Mouse (Mus musculus) kidney, embryonic 14.5 days (tissue): Measurements from ENCODE around the gene Plac9a. TPM values are rescaled to one million over a fixed set of nuclear protein-coding genes. Genes with fewer than 3 reads are reported as not detected.
"Not testable (repeated sequence)": the region's sequence is repeated elsewhere in the genome, so short reads cannot be mapped to it uniquely, and the experiment has no call there.

Experiments
- ATAC-seq: fragments of 200-750 bp; cut with Nextera tagmentation; 2 replicates; pipeline ENCODE4 v1.8.0; 2017; ENCODE audit warnings: moderate number of reproducible peaks, mild to moderate bottlenecking, moderate TSS enrichment, moderate library complexity; ENCODE audit not compliant: low FRiP score, low TSS enrichment
- H3K27ac ChIP-seq: fragments of 300-500 bp; sonication (generic); 2 replicates; pipeline ENCODE4 v1.5.1; 2014; ENCODE audit warnings: low read depth, mild to moderate bottlenecking, low read length, moderate library complexity, mixed read lengths
- H3K27me3 ChIP-seq: fragments of 300-500 bp; sonication (generic); 2 replicates; pipeline ENCODE4 v1.6.1; 2014; ENCODE audit warnings: mild to moderate bottlenecking, low read length; ENCODE audit not compliant: control insufficient read depth, insufficient read depth
- H3K36me3 ChIP-seq: fragments of 300-500 bp; sonication (generic); 2 replicates; pipeline ENCODE4 v1.6.1; 2014; ENCODE audit warnings: low read length, mixed read lengths; ENCODE audit not compliant: control insufficient read depth, insufficient read depth
- H3K4me1 ChIP-seq: fragments of 300-500 bp; sonication (generic); 2 replicates; pipeline ENCODE4 v1.6.1; 2014; ENCODE audit warnings: low read length, mixed read lengths; ENCODE audit not compliant: control insufficient read depth, insufficient read depth
- H3K4me2 ChIP-seq: fragments of 300-500 bp; sonication (generic); replicated peaks from 2 replicates; pipeline ENCODE4 v1.6.1; 2014; ENCODE audit warnings: low read depth, mild to moderate bottlenecking, low read length
- H3K4me3 ChIP-seq: fragments of 300-500 bp; sonication (generic); 2 replicates; pipeline ENCODE4 v1.5.1; 2014; ENCODE audit warnings: mild to moderate bottlenecking, low read length
- H3K9ac ChIP-seq: fragments of 300-500 bp; sonication (generic); 2 replicates; pipeline ENCODE4 v1.6.1; 2014; ENCODE audit warnings: low read depth, mild to moderate bottlenecking, low read length, moderate library complexity
- H3K9me3 ChIP-seq: fragments of 300-500 bp; sonication (generic); 2 replicates; pipeline ENCODE4 v1.6.1; 2016; ENCODE audit warnings: low read length; ENCODE audit not compliant: control insufficient read depth
- WGBS: fragments of 180-500 bp; shearing (Covaris S2); extraction: QIAGEN DNeasy Blood & Tissue Kit; methylation state at CpG from one replicate; pipeline ENCODE4 v1.1.7; 2014; 5-methylcytosine and 5-hydroxymethylcytosine counted together
- polyA plus RNA-seq: library from polyadenylated mRNA; unstranded; fragments of >200 nt; fragmentation: Nextera tagmentation; extraction: Ambion mirVana; gene quantifications from 2 replicates; pipeline ENCODE4 v1.2.1, GENCODE M21; 2014

The Plac9a gene
- polyA plus RNA-seq, 1 experiment from 2014 or later, result 0.62 TPM

DNA sequence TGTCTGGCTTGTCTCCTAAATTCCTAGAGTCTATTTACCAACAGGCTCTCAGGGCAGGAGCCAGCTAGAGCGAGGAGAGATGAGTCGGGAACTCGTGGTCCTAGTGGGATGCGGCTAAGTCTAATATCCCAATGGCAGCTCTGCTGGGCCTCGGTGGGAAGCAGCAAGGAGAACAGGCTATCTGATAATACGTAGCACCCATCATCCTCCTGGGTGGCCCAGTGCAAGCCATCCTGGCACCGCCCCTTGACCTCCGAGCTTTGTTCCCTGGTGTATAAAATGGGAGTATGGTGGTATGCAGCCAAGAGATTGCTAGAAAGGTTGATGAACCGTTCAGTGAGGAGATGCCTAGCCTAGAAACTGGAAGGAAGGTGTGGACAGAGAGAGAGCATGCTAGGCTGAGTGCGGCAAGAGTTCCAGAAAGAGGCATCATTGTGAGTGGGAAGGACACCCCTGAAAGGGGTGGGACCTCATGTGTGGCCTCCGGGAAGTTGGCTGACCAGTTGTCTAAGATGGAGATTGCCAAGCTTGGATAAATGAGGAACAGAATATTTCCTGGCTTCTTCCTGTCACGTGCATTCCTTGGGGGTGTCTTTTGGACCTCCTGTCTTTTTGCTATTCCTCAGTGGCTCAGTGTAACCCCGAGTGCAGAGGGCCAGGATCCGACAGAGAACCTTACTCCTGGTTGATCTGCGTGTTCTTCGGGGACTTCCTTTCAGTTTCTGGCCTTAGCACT lies 49.0 kb downstream of the Plac9a start:
- Histone ChIP-seq H3K27ac (no peak overlapping the region), H3K9me3 (no peaks in the 10 kb centered on the region), H3K4me1 (peaks cover 7% of the 10 kb centered on the region; the same call in 1 of the 2 replicates), H3K36me3 (no peaks in the 10 kb centered on the region), H3K4me3 (no peak overlapping the region), H3K4me2 (no peak overlapping the region), H3K9ac (no peak overlapping the region), H3K27me3 (no peaks in the 10 kb centered on the region)
- 86% methylated on average over 16 of the region's 16 CpGs for WGBS
- ATAC-seq, result no peak

DNA sequence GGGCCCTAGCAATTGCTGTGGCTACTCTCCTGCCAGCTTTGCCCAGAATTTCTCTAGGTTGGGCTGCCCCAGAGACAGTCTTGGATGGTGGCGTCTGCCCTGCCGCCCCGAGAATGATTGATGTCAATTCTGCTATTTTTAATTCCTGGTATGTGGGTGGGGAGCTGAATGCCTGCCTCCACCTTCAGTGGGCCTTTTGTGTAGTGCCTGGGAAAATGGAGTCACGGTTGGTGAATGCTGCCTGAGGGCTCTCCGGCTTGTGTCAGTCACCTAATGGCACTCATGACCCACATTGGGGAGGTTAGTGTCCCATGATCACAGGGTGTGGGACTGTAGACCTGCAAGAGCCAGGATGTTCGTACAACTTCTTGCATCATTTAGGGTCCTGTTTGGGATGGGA lies 49.6 kb downstream of the Plac9a start:
- Histone ChIP-seq H3K9ac (no peak overlapping the region), H3K4me1 (peaks cover 7% of the 10 kb centered on the region), H3K36me3 (no peaks in the 10 kb centered on the region), H3K27me3 (no peaks in the 10 kb centered on the region), H3K27ac (no peak overlapping the region), H3K9me3 (no peaks in the 10 kb centered on the region), H3K4me3 (no peak overlapping the region), H3K4me2 (no peak overlapping the region)
- ATAC-seq, result no peak
- 59% methylated on average over 6 of the region's 6 CpGs for WGBS

DNA sequence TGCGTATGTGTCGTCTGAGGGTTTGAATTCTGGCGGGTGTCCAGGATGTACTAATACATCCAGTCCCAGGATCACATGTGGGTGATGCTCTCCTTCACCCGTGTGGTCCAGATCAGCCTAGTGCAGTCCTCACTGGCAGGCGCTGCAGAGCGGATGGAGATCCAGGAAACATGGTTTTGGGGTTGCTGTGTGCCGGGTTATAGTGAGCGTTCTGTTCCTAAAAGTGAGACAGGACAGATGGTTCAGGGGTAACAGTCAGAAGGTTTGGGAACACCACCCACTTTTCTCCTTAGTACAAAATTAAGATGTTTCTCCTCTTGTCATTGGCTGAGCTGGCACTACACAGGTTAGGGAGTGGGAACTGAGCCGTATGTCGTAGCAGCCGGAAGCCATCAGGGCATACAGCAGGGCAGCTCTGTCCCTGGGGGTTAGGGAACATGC lies 50.8 kb downstream of the Plac9a start:
- H3K36me3 ChIP-seq, result no peaks in the 10 kb centered on the region
- H3K4me1 ChIP-seq, result peaks cover 14% of the 10 kb centered on the region
- ATAC-seq, result no peak
- H3K27ac ChIP-seq, result no peak overlapping the region
- WGBS, result 76% methylated on average over 11 of the region's 11 CpGs
- no peaks in the 10 kb centered on the region for H3K27me3 ChIP-seq
- H3K9me3 ChIP-seq, result no peaks in the 10 kb centered on the region
- H3K4me2 ChIP-seq, result no peak overlapping the region
- H3K4me3 ChIP-seq, result no peak overlapping the region
- no peak overlapping the region for H3K9ac ChIP-seq

DNA sequence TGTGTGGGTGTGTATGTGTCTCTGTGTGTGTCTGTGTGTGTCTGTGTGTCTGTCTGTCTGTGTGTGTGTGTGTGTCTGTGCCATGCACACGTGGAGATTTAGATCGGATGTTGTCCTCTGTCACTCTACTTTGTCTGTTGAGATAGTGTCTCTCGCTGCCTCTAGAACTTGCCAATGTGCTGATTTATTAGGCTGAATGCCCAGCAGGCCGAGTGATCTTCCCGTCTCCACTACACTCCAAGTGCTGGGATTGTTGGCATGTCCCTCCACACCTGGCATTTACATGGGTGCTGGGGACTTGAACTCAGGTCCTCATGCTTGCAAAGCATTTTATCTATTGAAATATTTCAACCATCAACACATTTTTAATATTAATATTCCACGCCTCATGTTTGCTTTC lies 51.7 kb downstream of the Plac9a start:
- no peaks in the 10 kb centered on the region for H3K27me3 ChIP-seq
- H3K9me3 ChIP-seq, result no peaks in the 10 kb centered on the region
- H3K27ac ChIP-seq, result no peak overlapping the region
- H3K4me3 ChIP-seq, result no peak overlapping the region
- H3K4me2 ChIP-seq, result no peak overlapping the region
- H3K4me1 ChIP-seq, result peaks cover 16% of the 10 kb centered on the region; the same call in 1 of the 2 replicates
- WGBS, result 50% methylated on average over 6 of the region's 6 CpGs
- ATAC-seq, result no peak
- H3K36me3 ChIP-seq, result no peaks in the 10 kb centered on the region
- H3K9ac ChIP-seq, result no peak overlapping the region

DNA sequence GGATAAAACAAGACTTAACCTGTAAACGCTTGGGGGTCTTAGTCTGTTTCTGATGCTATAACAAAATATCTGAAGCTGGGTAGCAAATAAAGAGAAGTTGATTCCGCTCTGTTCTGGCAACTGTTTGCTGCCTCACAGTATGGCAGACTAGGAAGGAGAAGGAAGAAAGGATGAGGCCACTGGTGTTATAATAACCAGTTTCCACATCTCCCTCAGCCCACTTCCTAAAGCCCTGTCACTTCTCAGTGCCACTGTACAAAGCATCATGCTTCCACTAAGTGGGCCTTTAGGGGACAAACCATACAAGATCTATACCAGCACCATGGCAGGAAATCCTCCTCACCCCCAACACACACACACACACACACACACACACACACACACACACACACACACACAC lies 52.5 kb downstream of the Plac9a start:
- Histone ChIP-seq H3K4me1 (peaks cover 16% of the 10 kb centered on the region; the same call in 1 of the 2 replicates), H3K9ac (no peak overlapping the region), H3K27ac (no peak overlapping the region), H3K27me3 (no peaks in the 10 kb centered on the region), H3K36me3 (no peaks in the 10 kb centered on the region), H3K4me2 (no peak overlapping the region), H3K4me3 (no peak overlapping the region), H3K9me3 (no peaks in the 10 kb centered on the region)
- no peak for ATAC-seq
- 98% methylated on average over 2 of the region's 2 CpGs for WGBS

DNA sequence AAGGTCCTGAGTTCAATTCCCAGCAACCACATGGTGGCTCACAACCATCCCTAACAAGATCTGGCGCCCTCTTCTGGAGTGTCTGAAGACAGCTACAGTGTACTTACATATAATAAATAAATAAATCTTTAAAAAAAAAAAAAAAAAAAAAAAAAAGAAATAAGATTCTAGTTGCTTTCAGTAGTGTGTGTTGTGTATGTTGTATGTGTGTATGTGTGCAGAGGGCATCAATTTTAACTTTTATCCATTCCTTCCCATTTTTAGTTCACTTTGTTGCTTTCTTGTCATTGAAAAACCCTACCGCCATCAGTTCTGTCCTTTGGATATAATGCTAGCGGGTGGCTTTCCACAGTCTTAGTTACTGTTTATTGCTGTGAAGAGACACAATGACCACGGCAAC lies 54.2 kb downstream of the Plac9a start:
- 88% methylated on average over 3 of the region's 4 CpGs for WGBS
- H3K4me2 ChIP-seq, H3K9ac ChIP-seq, H3K27ac ChIP-seq, H3K27me3 ChIP-seq, H3K36me3 ChIP-seq, H3K9me3 ChIP-seq, ATAC-seq, H3K4me3 ChIP-seq: not testable (repeated sequence)
- H3K4me1 ChIP-seq, result peaks cover 13% of the 10 kb centered on the region; the same call in 1 of the 2 replicates

DNA sequence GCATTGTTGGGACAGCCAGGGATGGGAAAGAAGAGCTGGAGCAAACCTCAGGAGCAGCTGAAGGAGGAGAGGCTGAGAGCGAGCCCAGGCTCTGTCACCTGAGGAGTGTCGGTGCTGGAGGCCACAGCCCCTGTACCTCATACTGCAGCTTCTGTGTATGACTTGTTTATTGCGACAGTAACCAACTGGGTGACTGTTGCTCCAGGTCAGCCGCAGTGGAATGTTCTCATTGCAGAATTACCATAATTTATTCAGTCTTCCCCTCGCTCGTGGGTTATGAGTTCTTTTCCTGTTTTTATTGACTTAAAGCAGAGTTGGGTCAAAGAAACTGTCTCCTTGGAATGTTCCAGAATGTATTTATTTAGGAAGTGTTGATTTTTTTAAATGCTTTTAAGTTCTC lies 54.7 kb downstream of the Plac9a start:
- no peaks in the 10 kb centered on the region for H3K27me3 ChIP-seq
- H3K9ac ChIP-seq, result no peak overlapping the region
- H3K36me3 ChIP-seq, result no peaks in the 10 kb centered on the region
- no peak overlapping the region for H3K4me2 ChIP-seq
- no peaks in the 10 kb centered on the region for H3K9me3 ChIP-seq
- peak overlapping the region; percentile 38 for H3K27ac ChIP-seq
- 33% methylated on average over 6 of the region's 6 CpGs for WGBS
- no peak overlapping the region for H3K4me3 ChIP-seq
- ATAC-seq, result 0 out of 2 replicates have a peak, but pooled peaks have one; percentile 36
- H3K4me1 ChIP-seq, result peaks cover 13% of the 10 kb centered on the region; the same call in 1 of the 2 replicates

DNA sequence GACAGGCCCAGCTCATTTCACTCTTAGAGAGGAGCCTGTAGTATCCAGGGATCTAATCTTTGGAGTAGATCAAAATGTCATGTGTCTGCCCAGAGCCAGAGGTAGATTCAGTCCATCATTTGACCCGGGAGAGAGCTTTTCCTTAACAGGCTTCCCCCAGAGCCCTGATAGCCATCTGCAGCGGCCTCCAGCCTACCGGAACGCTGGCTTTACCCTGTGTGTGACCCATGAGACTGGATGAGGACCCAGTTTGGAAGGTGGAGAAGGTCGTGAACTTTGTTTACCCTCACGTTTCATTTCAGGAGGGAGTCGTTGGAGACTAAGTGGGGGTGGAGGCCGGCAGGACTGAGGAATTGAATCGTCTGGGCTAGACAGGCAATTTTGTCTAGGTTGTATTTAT lies 55.2 kb downstream of the Plac9a start:
- Histone ChIP-seq H3K36me3 (no peaks in the 10 kb centered on the region), H3K4me2 (no peak overlapping the region), H3K9ac (no peak overlapping the region), H3K27ac (peak overlapping the region; percentile 38), H3K27me3 (no peaks in the 10 kb centered on the region), H3K4me1 (peaks cover 13% of the 10 kb centered on the region; the same call in 1 of the 2 replicates), H3K4me3 (no peak overlapping the region), H3K9me3 (no peaks in the 10 kb centered on the region)
- WGBS, result 7% methylated on average over 9 of the region's 9 CpGs
- peak; percentile 43 for ATAC-seq

DNA sequence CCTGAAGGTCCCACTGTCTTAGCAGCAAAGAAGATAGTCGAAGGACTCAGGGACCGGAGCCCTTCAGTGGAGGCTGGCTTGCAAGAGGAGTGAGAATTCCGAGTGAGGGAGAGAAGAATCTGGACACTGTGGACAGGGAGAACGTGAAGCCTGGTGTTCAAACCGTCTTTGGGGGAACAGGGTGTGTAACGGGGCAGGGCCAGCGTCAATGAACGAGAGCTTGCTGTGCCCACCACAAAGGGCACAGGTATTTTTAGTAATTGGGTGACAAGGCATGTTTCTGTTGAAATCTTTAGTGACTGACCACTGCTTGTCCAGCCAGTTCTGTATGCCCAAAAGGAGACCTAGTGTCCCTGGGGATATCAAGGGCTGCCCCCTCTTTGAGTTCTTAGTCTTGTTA lies 56.4 kb downstream of the Plac9a start:
- WGBS, result 81% methylated on average over 8 of the region's 8 CpGs
- no peak overlapping the region; the same call in 1 of the 2 replicates for H3K4me2 ChIP-seq
- H3K27me3 ChIP-seq, result no peaks in the 10 kb centered on the region
- peaks cover 13% of the 10 kb centered on the region; the same call in 1 of the 2 replicates for H3K4me1 ChIP-seq
- no peak overlapping the region for H3K4me3 ChIP-seq
- H3K36me3 ChIP-seq, result no peaks in the 10 kb centered on the region
- no peak overlapping the region for H3K9ac ChIP-seq
- H3K27ac ChIP-seq, result no peak overlapping the region
- no peak for ATAC-seq
- H3K9me3 ChIP-seq, result no peaks in the 10 kb centered on the region
